Comparison of ENCODE assay signal across 8 mouse cellular contexts in genomic region chr6:113605224-113605545, GRCm38 (mm10). TPM values are rescaled to one million over a fixed set of nuclear protein-coding genes. Genes with fewer than 3 reads are reported as not detected.
A peak's percentile ranks its signal among the peaks of the same experiment; 100 is the strongest.
DNase-seq lines count a peak whose midpoint lies in the region; ATAC-seq and TF ChIP-seq lines count a peak whose summit lies in the region.

No protein-coding gene starts in this region.

- peaks cover 7% of the 10 kb centered on the region; the same call in 1 of the 2 replicates for H3K4me1 ChIP-seq in kidney, postnatal 0 days (replicated peaks; ENCODE audit: insufficient read depth, low read length)
- peaks cover 13% of the 10 kb centered on the region for H3K4me1 ChIP-seq in cortical plate, adult 2 months (ENCODE audit: control insufficient read depth, insufficient read depth, low read length)
- H3K4me1 ChIP-seq in intestine, embryonic 14.5 days (replicated peaks; ENCODE audit: control insufficient read depth, insufficient read depth, low read length) = peaks cover 19% of the 10 kb centered on the region

- peak overlapping the region; percentile 92 for H3K4me3 ChIP-seq in kidney, postnatal 0 days (replicated peaks; ENCODE audit: low read depth, low read length)
- peak overlapping the region; percentile 97 for H3K4me3 ChIP-seq in cortical plate, adult 2 months (ENCODE audit: insufficient read depth, low read length)
- H3K4me3 ChIP-seq in intestine, embryonic 14.5 days (ENCODE audit: low read depth, low read length) = peak overlapping the region; percentile 87
- peak overlapping the region; percentile 91 for H3K4me3 ChIP-seq in myocyte

- peak overlapping the region; percentile 74 for H3K4me2 ChIP-seq in kidney, postnatal 0 days (ENCODE audit: low read length)
- H3K4me2 ChIP-seq in intestine, embryonic 14.5 days (ENCODE audit: low read length) = peak overlapping the region; percentile 87
- peak overlapping the region; percentile 84 for H3K4me2 ChIP-seq in myocyte (ENCODE audit: low read depth)

- ATAC-seq in kidney, postnatal 0 days (replicated peaks; ENCODE audit: low FRiP score, low read depth) = no peak
- ATAC-seq in intestine, embryonic 14.5 days (replicated peaks; ENCODE audit: low FRiP score, low TSS enrichment, low read depth) = no peak

- peak overlapping the region; percentile 34 for H3ac ChIP-seq in myocyte (ENCODE audit: control insufficient read depth, insufficient read length)

- 3% methylated on average over 10 of the region's 10 CpGs for WGBS in kidney, postnatal 0 days
- 4% methylated on average over 10 of the region's 10 CpGs for WGBS in intestine, embryonic 14.5 days

- H3K36me3 ChIP-seq in kidney, postnatal 0 days (ENCODE audit: insufficient read depth, low read length) = no peaks in the 10 kb centered on the region
- H3K36me3 ChIP-seq in intestine, embryonic 14.5 days (ENCODE audit: control insufficient read depth, insufficient read depth, low read length) = peaks cover 15% of the 10 kb centered on the region; the same call in 1 of the 2 replicates
- H3K36me3 ChIP-seq in myocyte (ENCODE audit: control insufficient read depth, insufficient read depth) = peaks cover 6% of the 10 kb centered on the region

- peak overlapping the region; percentile 81 for H3K9ac ChIP-seq in kidney, postnatal 0 days (ENCODE audit: low read depth, low read length)
- H3K9ac ChIP-seq in intestine, embryonic 14.5 days (ENCODE audit: low read length) = peak overlapping the region; percentile 72

- intact Hi-C loops in left cerebral cortex, postnatal 36 days (cut with DNase I) = loop anchor here (5.0 kb wide), 1 partner anchor 103 kb away; the partner anchor contains the start of gene Prrt3

- TF ChIP-seq POLR2A in cortical plate, adult 2 months (IDR thresholded peaks at IDR 0.05; ENCODE audit: extremely low read depth, insufficient read depth, low read length) = no peak
- TF ChIP-seq POLR2A in myocyte (IDR thresholded peaks at IDR 0.05; ENCODE audit: insufficient read length, low read depth) = no peak

- no peaks in the 10 kb centered on the region for H3K9me3 ChIP-seq in kidney, postnatal 0 days (replicated peaks; ENCODE audit: low read length)
- H3K9me3 ChIP-seq in intestine, embryonic 14.5 days (ENCODE audit: control insufficient read depth, low read length) = no peaks in the 10 kb centered on the region

- H3K79me2 ChIP-seq in myocyte (ENCODE audit: control insufficient read depth, insufficient read depth) = peaks cover 53% of the 10 kb centered on the region

- no peak for DNase-seq in kidney, postnatal 0 days (ENCODE audit: low spot score)
- no peak for DNase-seq in kidney, postnatal 10 days
- DNase-seq in intestine, embryonic 14.5 days (ENCODE audit: low spot score) = no peak
- no peak for DNase-seq in left cerebral cortex, postnatal 36 days (ENCODE audit: low spot score in 2 of 2)
- DNase-seq in cerebellum, postnatal 4 days (ENCODE audit: low spot score in 2 of 2) = no peak
- no peak for DNase-seq in embryo, embryonic 10 days (ENCODE audit: low spot score)

- no peak for TF ChIP-seq CTCF in kidney, postnatal 0 days (IDR thresholded peaks at IDR 0.05; ENCODE audit: low read depth)
- no peak for TF ChIP-seq CTCF in cortical plate, adult 2 months (IDR thresholded peaks at IDR 0.05; ENCODE audit: extremely low read depth, insufficient read depth, low read length)

- H3K27ac ChIP-seq in kidney, postnatal 0 days = peak overlapping the region; percentile 85
- peak overlapping the region; percentile 85 for H3K27ac ChIP-seq in cortical plate, adult 2 months (ENCODE audit: insufficient read depth, low read length)
- H3K27ac ChIP-seq in intestine, embryonic 14.5 days (ENCODE audit: low read depth) = peak overlapping the region; percentile 66; the same call in 1 of the 2 replicates

- H3K27me3 ChIP-seq in kidney, postnatal 0 days (ENCODE audit: insufficient read depth, low read length) = no peaks in the 10 kb centered on the region
- H3K27me3 ChIP-seq in intestine, embryonic 14.5 days (replicated peaks; ENCODE audit: control insufficient read depth, insufficient read depth, low read length) = no peaks in the 10 kb centered on the region
- H3K27me3 ChIP-seq in myocyte (ENCODE audit: control insufficient read depth, insufficient read depth, insufficient read length) = no peaks in the 10 kb centered on the region

TF ChIP-seq in myocyte, 11 proteins besides CTCF, POLR2A, EP300 and RAD21:
- TF ChIP-seq REST (IDR thresholded peaks at IDR 0.05; ENCODE audit: insufficient read depth, insufficient read length) (no peak), TCF12 (IDR thresholded peaks at IDR 0.05; ENCODE audit: insufficient read depth, poor library complexity, severe bottlenecking) (no peak), MYOD1 (IDR thresholded peaks at IDR 0.05; ENCODE audit: control insufficient read depth in 1 of 3, insufficient read length in 2 of 3, low read depth in 2 of 3) (no peak), MAX (IDR thresholded peaks at IDR 0.05; ENCODE audit: low read depth) (no peak), SRF (IDR thresholded peaks at IDR 0.05; ENCODE audit: control insufficient read depth, insufficient read length, low read depth) (no peak), USF1 (IDR thresholded peaks at IDR 0.05; ENCODE audit: low read depth) (no peak), POLR2AphosphoS2 (IDR thresholded peaks at IDR 0.05; ENCODE audit: insufficient read length, low read depth) (no peak), TCF3 (IDR thresholded peaks at IDR 0.05; ENCODE audit: insufficient read length, low read depth) (no peak), E2F4 (IDR thresholded peaks at IDR 0.05; ENCODE audit: insufficient read depth) (no peak), MYOG (IDR thresholded peaks at IDR 0.05; ENCODE audit: control insufficient read depth in 1 of 3, insufficient read depth in 1 of 3, insufficient read length in 2 of 3, low read depth in 2 of 3) (no peak), CEBPB (IDR thresholded peaks at IDR 0.05; ENCODE audit: insufficient read depth, poor library complexity, severe bottlenecking) (no peak)
TF ChIP-seq in myocyte: peak in this region for 0.

RNA-seq across cellular contexts. Expression of gene Brk1, which starts 0.6 kb away (rescaled TPM):
- 236 and 242 TPM in 2 replicates for polyA plus RNA-seq in kidney, postnatal 0 days (2015; fragmentation: Nextera tagmentation; extraction: Ambion mirVana)
- polyA plus RNA-seq in cortical plate, adult 2 months (2012; rRNA removed) = 425 and 442 TPM in 2 replicates
- 238 and 245 TPM in 2 replicates for polyA plus RNA-seq in intestine, embryonic 14.5 days (2014; fragmentation: Nextera tagmentation; extraction: Ambion mirVana)
- polyA plus RNA-seq in myocyte (2012; fragmentation: generic; extraction: Trizol) = 199 TPM
- 100 to 1,000 TPM; 218 to 259 TPM for total RNA-seq in left cerebral cortex, postnatal 36 days (2021)

RNA-seq across cellular contexts. Expression of gene Fancd2os, which starts 4.7 kb away (rescaled TPM):
- polyA plus RNA-seq in kidney, postnatal 0 days (2015; fragmentation: Nextera tagmentation; extraction: Ambion mirVana) = 1.6 TPM in 2 replicates
- polyA plus RNA-seq in cortical plate, adult 2 months (2012; rRNA removed) = 0.19 and 0.21 TPM in 2 replicates
- 0.20 and 0.22 TPM in 2 replicates for polyA plus RNA-seq in intestine, embryonic 14.5 days (2014; fragmentation: Nextera tagmentation; extraction: Ambion mirVana)
- polyA plus RNA-seq in myocyte (2012; fragmentation: generic; extraction: Trizol) = 0.04 TPM
- total RNA-seq in left cerebral cortex, postnatal 36 days (2021) = under 1 TPM in 1 of 2 experiments, not detected in 1; 0.32 TPM

RNA-seq across cellular contexts. Expression of gene Vhl, which starts 18.6 kb away (rescaled TPM):
- 33.5 and 36.9 TPM in 2 replicates for polyA plus RNA-seq in kidney, postnatal 0 days (2015; fragmentation: Nextera tagmentation; extraction: Ambion mirVana)
- polyA plus RNA-seq in cortical plate, adult 2 months (2012; rRNA removed) = 55.1 and 67.8 TPM in 2 replicates
- 41.6 and 45.1 TPM in 2 replicates for polyA plus RNA-seq in intestine, embryonic 14.5 days (2014; fragmentation: Nextera tagmentation; extraction: Ambion mirVana)
- 20.6 TPM for polyA plus RNA-seq in myocyte (2012; fragmentation: generic; extraction: Trizol)
- total RNA-seq in left cerebral cortex, postnatal 36 days (2021) = 10 to 100 TPM; 48.1 to 49.8 TPM

RNA-seq across cellular contexts. Expression of gene Irak2, which starts 33.1 kb away (rescaled TPM):
- polyA plus RNA-seq in kidney, postnatal 0 days (2015; fragmentation: Nextera tagmentation; extraction: Ambion mirVana) = 5.3 and 6.7 TPM in 2 replicates
- 23.7 and 24.7 TPM in 2 replicates for polyA plus RNA-seq in cortical plate, adult 2 months (2012; rRNA removed)
- polyA plus RNA-seq in intestine, embryonic 14.5 days (2014; fragmentation: Nextera tagmentation; extraction: Ambion mirVana) = 5.7 and 8.2 TPM in 2 replicates
- 17.0 TPM for polyA plus RNA-seq in myocyte (2012; fragmentation: generic; extraction: Trizol)
- total RNA-seq in left cerebral cortex, postnatal 36 days (2021) = 10 to 100 TPM; 21.0 to 24.9 TPM
